Mouse (Mus musculus) hindbrain, embryonic 16.5 days (tissue): Measurements from ENCODE around the gene Gns. TPM values are rescaled to one million over a fixed set of nuclear protein-coding genes. Genes with fewer than 3 reads are reported as not detected.

ENCODE experiments used
- ATAC-seq: fragments of 200-750 bp; cut with Nextera tagmentation; 2 replicates; pipeline ENCODE4 v1.8.0; 2017; ENCODE audit warnings: moderate TSS enrichment, moderate library complexity
- H3K27ac ChIP-seq: fragments of 300-500 bp; sonication (generic); 2 replicates; pipeline ENCODE4 v1.5.1; 2014; ENCODE audit warnings: low read depth, mild to moderate bottlenecking, control low read depth, low read length, moderate library complexity
- H3K27me3 ChIP-seq: fragments of 300-500 bp; sonication (generic); replicated peaks from 2 replicates; pipeline ENCODE4 v1.6.1; 2014; ENCODE audit warnings: low read length; ENCODE audit not compliant: control insufficient read depth, insufficient read depth
- H3K36me3 ChIP-seq: fragments of 300-500 bp; sonication (generic); 2 replicates; pipeline ENCODE4 v1.6.1; 2014; ENCODE audit warnings: mild to moderate bottlenecking, low read length, moderate library complexity, mixed read lengths; ENCODE audit not compliant: control insufficient read depth, insufficient read depth
- H3K4me1 ChIP-seq: fragments of 300-500 bp; sonication (generic); 2 replicates; pipeline ENCODE4 v1.6.1; 2014; ENCODE audit warnings: low read depth, low read length; ENCODE audit not compliant: control insufficient read depth, insufficient read depth
- H3K4me2 ChIP-seq: fragments of 300-500 bp; sonication (generic); 2 replicates; pipeline ENCODE4 v1.6.1; 2014; ENCODE audit warnings: mild to moderate bottlenecking, low read length, control low read depth, moderate library complexity
- H3K4me3 ChIP-seq: fragments of 300-500 bp; sonication (generic); 2 replicates; pipeline ENCODE4 v1.5.1; 2014; ENCODE audit warnings: mild to moderate bottlenecking, low read length, control low read depth, moderate library complexity
- H3K9ac ChIP-seq: fragments of 300-500 bp; sonication (generic); 2 replicates; pipeline ENCODE4 v1.6.1; 2014; ENCODE audit warnings: low read depth, mild to moderate bottlenecking, control low read depth, low read length, moderate library complexity
- H3K9me3 ChIP-seq: fragments of 300-500 bp; sonication (generic); 2 replicates; pipeline ENCODE4 v1.6.1; 2014; ENCODE audit warnings: mild to moderate bottlenecking, low read length, moderate library complexity; ENCODE audit not compliant: control insufficient read depth
- WGBS: fragments of 180-500 bp; shearing (Covaris S2); extraction: QIAGEN DNeasy Blood & Tissue Kit; methylation state at CpG from one replicate; pipeline ENCODE4 v1.1.7; 2014; 5-methylcytosine and 5-hydroxymethylcytosine counted together
- polyA plus RNA-seq: library from polyadenylated mRNA; unstranded; fragments of >200 nt; fragmentation: Nextera tagmentation; extraction: Ambion mirVana; gene quantifications from 2 replicates; pipeline ENCODE4 v1.2.1, GENCODE M21; 2015

Gene Gns
- polyA plus RNA-seq: 39.7 and 43.1 TPM in 2 replicates

DNA sequence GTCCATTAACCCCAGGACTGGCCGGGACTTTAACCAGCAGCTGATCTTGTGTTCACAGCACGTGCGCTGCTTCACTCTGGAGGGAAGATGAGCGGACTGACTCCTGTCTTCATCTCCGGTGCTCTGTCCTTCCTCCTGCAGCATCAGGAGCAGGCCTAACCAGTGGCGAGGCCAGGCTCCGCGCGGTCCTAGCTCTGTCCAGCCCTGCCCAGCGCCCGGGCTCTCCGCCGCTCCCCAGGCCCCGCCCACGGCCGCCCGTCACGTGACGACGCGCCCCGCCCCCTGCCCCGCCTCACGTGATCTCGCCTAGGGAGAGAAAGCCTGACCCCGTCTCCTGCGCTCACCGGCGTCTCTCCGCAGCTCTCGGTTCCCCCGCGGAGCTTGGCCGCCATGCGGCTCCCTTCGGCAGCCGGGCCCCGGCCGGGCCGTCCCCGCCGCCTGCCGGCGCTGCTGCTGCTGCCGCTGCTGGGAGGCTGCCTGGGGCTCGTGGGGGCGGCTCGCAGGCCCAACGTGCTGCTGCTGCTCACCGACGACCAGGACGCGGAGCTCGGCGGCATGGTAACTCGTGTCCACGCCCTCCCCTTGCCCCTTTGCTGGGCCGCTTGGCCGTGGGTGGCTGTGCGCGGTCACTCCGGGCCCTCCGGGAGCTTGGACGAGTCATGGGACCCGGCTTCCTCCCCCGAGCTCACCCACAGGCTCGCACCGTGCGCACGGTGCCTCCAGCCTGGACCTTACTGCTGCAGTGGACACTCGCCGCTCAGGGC is at the start of gene Gns:
TSS of gene Gns (plus strand) at position 290 of the 764 bp plus-strand sequence.
- WGBS: under 1% methylated on average over 56 of the region's 72 CpGs
- Histone ChIP-seq H3K4me1 (peaks cover 17% of the 10 kb centered on the region), H3K4me2 (peak within 1 kb of the TSS; percentile 87), H3K27me3 (no peaks in the 10 kb centered on the region), H3K36me3 (no peaks in the 10 kb centered on the region), H3K27ac (peak within 1 kb of the TSS; percentile 82), H3K4me3 (peak within 1 kb of the TSS; percentile 99), H3K9ac (peak within 1 kb of the TSS; percentile 95), H3K9me3 (no peaks in the 10 kb centered on the region)
- ATAC-seq: peak; percentile 98

DNA sequence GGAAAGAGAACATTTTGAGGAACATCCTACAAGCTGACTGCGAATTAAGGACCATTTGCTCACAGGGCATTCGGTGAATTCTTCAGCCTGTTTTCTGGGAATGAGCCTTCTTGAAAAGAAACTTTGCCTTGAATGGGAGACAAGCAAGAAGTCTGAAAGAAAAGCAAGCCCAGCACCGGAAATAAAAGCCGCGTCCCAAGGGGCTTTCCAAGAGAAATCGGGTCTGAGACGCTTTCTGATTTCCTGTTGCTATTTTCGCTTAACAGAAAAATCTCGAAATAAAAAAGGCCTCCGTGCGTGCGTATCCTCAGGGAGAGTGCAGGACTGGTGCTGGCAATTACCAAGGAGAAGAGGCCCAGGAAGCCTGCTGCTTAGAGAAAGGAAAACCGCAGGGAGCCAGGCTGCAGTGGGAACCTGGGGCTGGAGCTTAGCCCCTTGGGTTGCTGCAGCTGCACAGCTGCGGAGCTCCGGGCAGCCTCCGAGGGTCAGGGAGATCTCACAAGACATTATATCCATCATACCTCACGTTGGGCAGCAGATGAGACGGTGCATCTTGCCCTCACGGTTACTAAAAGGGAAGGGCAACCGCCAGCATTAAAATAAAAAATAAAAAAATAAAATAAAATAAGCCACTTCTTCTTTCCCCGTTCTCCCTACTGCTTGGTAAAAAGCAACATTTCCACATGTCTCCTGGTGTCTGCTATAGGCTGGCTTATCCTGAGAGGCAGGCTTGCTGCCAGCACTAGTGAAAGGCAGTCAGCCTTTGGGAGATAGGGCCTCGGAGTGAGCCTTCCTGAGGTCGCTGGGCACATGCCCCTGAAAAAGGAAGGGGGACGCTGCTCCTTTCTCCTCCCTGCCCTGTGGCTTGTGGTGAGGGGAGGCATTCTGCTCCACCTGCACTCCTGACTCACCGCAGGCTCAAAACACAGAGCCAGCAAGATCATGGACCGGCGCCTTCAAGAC is 49.3 kb upstream of the Gns start:
- no peak for ATAC-seq
- Histone ChIP-seq H3K36me3 (no peaks in the 10 kb centered on the region), H3K27ac (no peak overlapping the region), H3K9me3 (no peaks in the 10 kb centered on the region), H3K27me3 (no peaks in the 10 kb centered on the region), H3K9ac (0 out of 2 replicates have a peak overlapping the region, but pooled peaks have one; percentile 20), H3K4me2 (peak overlapping the region; percentile 35), H3K4me3 (no peak overlapping the region), H3K4me1 (peaks cover 6% of the 10 kb centered on the region)
- 25% methylated on average over 27 of the region's 27 CpGs for WGBS

DNA sequence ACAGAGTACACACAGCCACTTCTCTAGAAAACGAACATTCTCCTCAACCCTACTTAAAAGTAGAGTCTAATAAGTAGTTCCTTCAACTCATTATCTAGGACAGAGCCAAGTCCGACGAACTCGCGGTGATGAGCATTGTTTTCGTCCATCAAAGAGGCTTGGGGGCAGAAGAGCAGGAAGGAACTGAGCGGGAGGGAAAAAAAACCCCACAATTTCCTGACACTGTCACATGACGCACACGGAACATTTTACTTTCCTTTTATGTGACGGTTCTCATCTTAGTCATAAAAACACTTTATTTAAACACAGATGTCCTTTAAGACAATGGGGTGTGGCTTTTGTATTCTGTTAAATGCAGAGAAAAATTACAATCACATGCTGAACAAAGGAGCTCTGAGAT is 48.5 kb upstream of the Gns start:
- 87% methylated on average over 10 of the region's 10 CpGs for WGBS
- H3K36me3 ChIP-seq: no peaks in the 10 kb centered on the region
- H3K27me3 ChIP-seq: no peaks in the 10 kb centered on the region
- H3K9me3 ChIP-seq: no peaks in the 10 kb centered on the region
- no peak for ATAC-seq
- H3K9ac ChIP-seq: no peak overlapping the region
- no peak overlapping the region for H3K27ac ChIP-seq
- no peak overlapping the region for H3K4me2 ChIP-seq
- no peak overlapping the region for H3K4me3 ChIP-seq
- H3K4me1 ChIP-seq: peaks cover 6% of the 10 kb centered on the region

DNA sequence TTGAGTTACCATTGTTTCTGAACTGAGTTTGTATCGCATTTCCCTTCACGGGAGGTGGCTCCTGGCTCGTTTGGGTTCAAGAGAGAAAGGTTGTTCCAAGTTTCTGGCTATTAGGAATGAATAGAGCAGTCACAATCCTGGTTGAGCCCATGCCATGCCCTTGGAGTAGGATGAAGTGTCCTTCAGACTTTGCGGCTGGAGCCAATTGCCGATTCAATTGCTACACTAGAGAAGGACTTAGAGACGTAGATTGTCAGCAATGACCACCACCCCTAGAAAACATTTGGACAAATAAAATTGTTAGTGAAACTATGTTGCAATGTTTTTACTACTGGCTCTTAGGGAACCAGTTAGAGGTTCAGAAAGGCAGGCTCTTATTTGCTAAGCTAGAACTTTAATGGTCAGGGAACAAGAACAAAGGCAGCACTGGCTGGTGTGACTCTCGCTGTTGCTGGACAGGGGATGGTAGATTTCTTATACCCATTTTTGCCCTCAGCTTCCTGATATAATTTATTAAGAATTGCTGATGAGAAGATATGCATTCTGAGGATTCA is 46.4 kb upstream of the Gns start:
- H3K36me3 ChIP-seq: no peaks in the 10 kb centered on the region
- 81% methylated on average over 7 of the region's 7 CpGs for WGBS
- no peak overlapping the region for H3K9ac ChIP-seq
- no peaks in the 10 kb centered on the region for H3K9me3 ChIP-seq
- no peaks in the 10 kb centered on the region for H3K27me3 ChIP-seq
- H3K27ac ChIP-seq: no peak overlapping the region
- H3K4me1 ChIP-seq: peaks cover 4% of the 10 kb centered on the region; the same call in 1 of the 2 replicates
- no peak overlapping the region for H3K4me2 ChIP-seq
- no peak overlapping the region for H3K4me3 ChIP-seq
- ATAC-seq: no peak

DNA sequence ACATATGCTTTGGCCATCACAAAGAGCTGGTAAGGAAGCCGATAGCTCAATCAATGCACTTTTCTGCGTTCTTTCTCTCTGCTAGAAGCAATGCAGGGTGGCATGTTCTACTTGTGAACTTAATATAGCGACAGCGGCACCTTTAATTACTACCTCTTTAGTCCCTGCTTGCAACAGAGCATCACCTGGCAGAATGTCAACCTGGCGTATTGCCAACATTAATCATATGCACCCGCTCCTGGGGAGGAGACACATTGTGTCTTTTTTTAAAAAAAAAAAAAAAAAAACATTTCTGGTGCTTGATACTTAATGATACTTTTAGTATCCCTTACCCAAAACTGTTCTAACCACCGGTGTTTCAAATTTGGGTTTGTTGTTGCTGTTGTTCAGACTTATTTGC is 41.4 kb upstream of the Gns start:
- no peak for ATAC-seq
- WGBS: 60% methylated on average over 7 of the region's 7 CpGs

DNA sequence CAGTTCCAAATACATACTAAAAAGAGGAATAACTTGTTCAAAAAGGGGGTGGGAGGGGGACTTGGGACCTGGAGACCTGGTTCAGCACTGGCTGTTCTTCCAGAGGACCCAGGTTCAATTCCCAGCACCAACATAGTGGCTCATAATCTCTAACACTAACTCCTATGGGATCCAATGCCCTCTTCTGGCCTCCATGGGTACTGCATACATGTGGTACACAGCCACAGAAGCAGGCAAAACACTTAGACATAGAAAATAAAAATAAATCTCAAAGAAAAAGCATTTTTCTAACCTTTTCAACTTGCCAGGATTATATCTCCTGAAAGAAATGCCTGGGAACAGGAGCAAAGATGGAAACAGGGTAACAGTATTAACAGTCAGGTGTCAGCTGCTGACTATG is 38.7 kb upstream of the Gns start:
- H3K9me3 ChIP-seq: no peaks in the 10 kb centered on the region
- no peak overlapping the region for H3K27ac ChIP-seq
- no peak overlapping the region for H3K4me2 ChIP-seq
- H3K4me3 ChIP-seq: no peak overlapping the region
- no peaks in the 10 kb centered on the region for H3K4me1 ChIP-seq
- ATAC-seq: no peak
- no peak overlapping the region for H3K9ac ChIP-seq
- H3K36me3 ChIP-seq: no peaks in the 10 kb centered on the region
- H3K27me3 ChIP-seq: no peaks in the 10 kb centered on the region

More for the DNA sequence above, 41.4 kb upstream of the Gns start:
- H3K27ac ChIP-seq: no peak overlapping the region
- H3K4me3 ChIP-seq: no peak overlapping the region
- no peaks in the 10 kb centered on the region for H3K36me3 ChIP-seq
- no peak overlapping the region for H3K9ac ChIP-seq
- no peaks in the 10 kb centered on the region for H3K27me3 ChIP-seq
- H3K4me2 ChIP-seq: no peak overlapping the region
- H3K4me1 ChIP-seq: no peaks in the 10 kb centered on the region
- no peaks in the 10 kb centered on the region for H3K9me3 ChIP-seq

DNA sequence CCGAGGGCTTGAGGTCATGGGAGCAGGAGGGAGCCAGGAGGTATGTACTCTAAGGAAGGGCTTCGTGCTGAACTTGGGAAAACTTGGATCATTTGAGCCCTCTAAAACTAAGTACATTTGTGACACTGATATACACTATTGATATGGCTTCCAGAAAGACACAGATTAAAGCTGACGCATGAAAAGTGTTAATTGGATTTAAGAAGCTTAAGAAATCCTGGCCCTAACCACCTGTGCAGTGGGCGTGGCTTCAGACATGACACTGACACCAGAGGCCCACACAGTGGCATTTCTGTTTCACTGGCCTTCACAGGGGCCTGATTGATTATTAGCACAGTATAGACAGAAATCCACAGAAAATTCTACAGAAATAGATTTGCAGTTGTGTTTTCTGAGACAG is 35.3 kb upstream of the Gns start:
- no peak overlapping the region for H3K4me2 ChIP-seq
- H3K9me3 ChIP-seq: no peaks in the 10 kb centered on the region
- WGBS: 78% methylated on average over 4 of the region's 4 CpGs
- no peaks in the 10 kb centered on the region for H3K36me3 ChIP-seq
- H3K4me1 ChIP-seq: no peaks in the 10 kb centered on the region
- no peak overlapping the region for H3K4me3 ChIP-seq
- H3K27ac ChIP-seq: no peak overlapping the region
- H3K27me3 ChIP-seq: no peaks in the 10 kb centered on the region
- H3K9ac ChIP-seq: no peak overlapping the region
- ATAC-seq: no peak

DNA sequence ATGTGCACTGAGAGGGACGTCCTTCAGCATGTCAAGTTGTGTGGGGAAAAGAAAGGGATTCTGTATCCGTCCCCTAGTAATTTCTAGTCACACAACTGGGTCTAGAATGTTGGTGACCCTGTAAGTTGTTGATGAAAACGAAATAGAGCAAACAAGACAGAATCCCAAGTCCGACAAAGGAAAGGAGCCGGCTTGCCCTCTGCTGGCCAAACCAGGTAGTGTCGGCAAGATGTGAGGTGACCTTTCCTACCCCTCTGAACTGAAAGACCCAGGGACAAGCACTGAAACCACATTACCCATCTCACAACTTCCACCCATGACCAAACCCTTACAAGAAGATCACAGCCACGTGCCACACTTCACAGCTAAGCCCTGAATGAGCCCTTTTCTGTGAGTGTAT is 34.0 kb upstream of the Gns start:
- ATAC-seq: no peak
- Histone ChIP-seq H3K4me1 (no peaks in the 10 kb centered on the region), H3K9me3 (no peaks in the 10 kb centered on the region), H3K4me2 (no peak overlapping the region), H3K4me3 (no peak overlapping the region), H3K36me3 (no peaks in the 10 kb centered on the region), H3K9ac (no peak overlapping the region), H3K27ac (no peak overlapping the region), H3K27me3 (no peaks in the 10 kb centered on the region)
- WGBS: 8% methylated on average over 7 of the region's 7 CpGs

DNA sequence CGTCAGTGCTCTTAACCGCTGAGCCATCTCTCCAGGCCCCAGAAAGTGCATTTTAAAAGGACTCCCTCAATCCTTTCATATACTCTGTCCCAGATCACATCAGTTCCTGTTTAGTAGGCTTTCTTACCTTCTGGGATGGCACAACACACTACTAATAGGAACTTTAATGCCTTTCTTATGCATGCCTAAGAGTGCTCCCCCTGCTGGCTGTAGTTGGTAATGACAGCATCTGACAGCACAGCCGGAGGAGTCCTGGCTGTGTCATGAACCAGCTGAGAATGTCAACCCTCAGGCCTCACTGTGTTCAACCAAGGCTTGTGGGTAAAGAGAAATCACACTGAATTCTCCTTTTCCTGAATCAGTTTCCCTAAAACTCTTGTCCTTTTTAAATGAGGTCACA is 30.3 kb upstream of the Gns start:
- Histone ChIP-seq H3K9me3 (no peaks in the 10 kb centered on the region), H3K9ac (no peak overlapping the region), H3K4me1 (no peaks in the 10 kb centered on the region), H3K4me2 (no peak overlapping the region), H3K27me3 (no peaks in the 10 kb centered on the region), H3K27ac (no peak overlapping the region), H3K4me3 (no peak overlapping the region), H3K36me3 (no peaks in the 10 kb centered on the region)
- WGBS: 76% methylated on average over 3 of the region's 3 CpGs
- ATAC-seq: no peak
